8 mouse cellular contexts compared by ENCODE assay signal in the genomic region with DNA sequence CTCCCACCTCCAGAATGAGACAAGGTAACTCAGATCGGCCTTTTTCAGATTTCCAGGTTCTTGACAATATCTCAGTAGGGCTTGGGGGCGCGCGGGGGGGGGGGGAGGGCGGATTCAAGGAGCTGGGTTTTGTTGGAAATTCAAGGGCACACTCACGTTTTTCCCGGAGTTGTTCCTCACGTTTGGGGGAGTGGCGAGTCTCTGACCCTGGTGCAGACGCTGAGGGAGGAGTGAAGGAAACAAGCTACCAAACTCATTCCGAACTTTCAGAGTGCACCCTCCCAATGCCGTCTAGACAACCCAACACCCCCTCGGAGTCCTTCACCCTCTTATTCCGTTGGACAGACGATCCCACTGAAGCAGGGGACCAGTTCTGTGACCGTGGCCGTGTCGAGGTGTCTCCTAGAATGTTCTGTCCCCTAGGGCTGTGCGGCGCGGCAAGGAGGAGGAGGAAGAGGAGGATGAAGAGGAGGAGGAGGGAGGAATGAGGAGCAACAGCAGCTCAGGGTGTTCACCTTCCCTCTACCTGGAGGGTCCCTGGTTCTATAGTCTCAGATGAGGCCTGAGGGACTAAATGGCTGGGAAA. TPM values are rescaled to one million over a fixed set of nuclear protein-coding genes. Genes with fewer than 3 reads are reported as not detected.
DNase-seq lines count a peak whose midpoint lies in the region; ATAC-seq lines count a peak whose summit lies in the region.

No protein-coding gene starts in this region.

- 0 out of 2 replicates have a peak, but pooled peaks cover 3% of the 10 kb centered on the region for H3K9me3 ChIP-seq in heart, embryonic 11.5 days (replicated peaks; ENCODE audit: control insufficient read depth, low read length)
- 0 out of 2 replicates have a peak, but pooled peaks cover 3% of the 10 kb centered on the region for H3K9me3 ChIP-seq in hindbrain, embryonic 15.5 days
- H3K9me3 ChIP-seq in midbrain, embryonic 13.5 days = no peaks in the 10 kb centered on the region

- 0 out of 2 replicates have a peak overlapping the region, but pooled peaks have one; percentile 10 for H3K9ac ChIP-seq in heart, embryonic 11.5 days (ENCODE audit: low read depth, low read length)
- H3K9ac ChIP-seq in hindbrain, embryonic 15.5 days = no peak overlapping the region
- no peak overlapping the region for H3K9ac ChIP-seq in midbrain, embryonic 13.5 days (replicated peaks)

- no peak for DNase-seq in heart, adult 18-20 months
- no peak for DNase-seq in layer of hippocampus, postnatal 36 days

- WGBS in heart, embryonic 11.5 days (ENCODE audit: insufficient replicate concordance) = 3% methylated on average over 19 of the region's 21 CpGs
- WGBS in hindbrain, embryonic 15.5 days = 2% methylated on average over 21 of the region's 21 CpGs
- 2% methylated on average over 21 of the region's 21 CpGs for WGBS in midbrain, embryonic 13.5 days

- H3K27me3 ChIP-seq in heart, embryonic 11.5 days (ENCODE audit: control insufficient read depth, insufficient read depth, low read length) = peaks cover 77% of the 10 kb centered on the region
- H3K27me3 ChIP-seq in hindbrain, embryonic 15.5 days = peaks cover 83% of the 10 kb centered on the region
- peaks cover 100% of the 10 kb centered on the region for H3K27me3 ChIP-seq in midbrain, embryonic 13.5 days

- peak overlapping the region; percentile 45 for H3K4me3 ChIP-seq in heart, embryonic 11.5 days (ENCODE audit: low read depth, low read length)
- H3K4me3 ChIP-seq in brown adipose tissue, adult 24 weeks (ENCODE audit: insufficient read depth, low read depth, low read length) = peak overlapping the region; percentile 44
- H3K4me3 ChIP-seq in hindbrain, embryonic 15.5 days = peak overlapping the region; percentile 29
- H3K4me3 ChIP-seq in midbrain, embryonic 13.5 days (replicated peaks) = peak overlapping the region; percentile 33

- ATAC-seq in heart, embryonic 11.5 days (replicated peaks; ENCODE audit: insufficient number of reproducible peaks, low FRiP score, low TSS enrichment) = no peak
- ATAC-seq in hindbrain, embryonic 15.5 days (ENCODE audit: low FRiP score, low read depth) = no peak
- no peak for ATAC-seq in midbrain, embryonic 13.5 days
- ATAC-seq in erythroid progenitor cell, adult 5-6 weeks (replicated peaks; ENCODE audit: low FRiP score, poor library complexity, severe bottlenecking) = no peak
- no peak for ATAC-seq in megakaryocyte progenitor cell, adult 5-6 weeks (replicated peaks; ENCODE audit: poor library complexity)

- peaks cover 15% of the 10 kb centered on the region for H3K4me1 ChIP-seq in heart, embryonic 11.5 days (ENCODE audit: control insufficient read depth, insufficient read depth, low read length)
- peaks cover 3% of the 10 kb centered on the region; the same call in 1 of the 2 replicates for H3K4me1 ChIP-seq in brown adipose tissue, adult 24 weeks (ENCODE audit: control insufficient read depth, insufficient read depth, insufficient read length, low read length)
- H3K4me1 ChIP-seq in hindbrain, embryonic 15.5 days (replicated peaks) = peaks cover 30% of the 10 kb centered on the region
- H3K4me1 ChIP-seq in midbrain, embryonic 13.5 days (replicated peaks) = peaks cover 49% of the 10 kb centered on the region

- H3K27ac ChIP-seq in heart, embryonic 11.5 days (ENCODE audit: low read depth, low read length) = no peak overlapping the region
- H3K27ac ChIP-seq in brown adipose tissue, adult 24 weeks (replicated peaks; ENCODE audit: low read depth, low read length) = no peak overlapping the region
- no peak overlapping the region for H3K27ac ChIP-seq in hindbrain, embryonic 15.5 days (replicated peaks)
- H3K27ac ChIP-seq in midbrain, embryonic 13.5 days = no peak overlapping the region

- peak overlapping the region; percentile 84 for H3K4me2 ChIP-seq in heart, embryonic 11.5 days
- peak overlapping the region; percentile 57 for H3K4me2 ChIP-seq in hindbrain, embryonic 15.5 days
- peak overlapping the region; percentile 61 for H3K4me2 ChIP-seq in midbrain, embryonic 13.5 days (replicated peaks)

- H3K36me3 ChIP-seq in heart, embryonic 11.5 days (ENCODE audit: control insufficient read depth, insufficient read depth, low read length) = no peaks in the 10 kb centered on the region
- H3K36me3 ChIP-seq in hindbrain, embryonic 15.5 days = no peaks in the 10 kb centered on the region
- H3K36me3 ChIP-seq in midbrain, embryonic 13.5 days = no peaks in the 10 kb centered on the region

RNA-seq across cellular contexts. Expression of a gene that starts 8.2 kb away (rescaled TPM):
- polyA plus RNA-seq in heart, embryonic 11.5 days (2014; fragmentation: Nextera tagmentation; extraction: Ambion mirVana) = 0.14 TPM in 2 replicates
- total RNA-seq in heart, adult 18-20 months (2021) = under 1 TPM; 0.07 to 0.46 TPM
- 0.20 and 1.1 TPM in 2 replicates for polyA plus RNA-seq in brown adipose tissue, adult 24 weeks (2012; ENCODE audit: insufficient read depth, insufficient read length, missing spikeins)
- 0.70 and 1.2 TPM in 2 replicates for polyA plus RNA-seq in hindbrain, embryonic 15.5 days (2015; fragmentation: Nextera tagmentation; extraction: Ambion mirVana)
- 2.1 TPM in 2 replicates for polyA plus RNA-seq in midbrain, embryonic 13.5 days (2015; fragmentation: Nextera tagmentation; extraction: Ambion mirVana)
- total RNA-seq in erythroid progenitor cell, adult 5-6 weeks (2015; ENCODE audit: low replicate concordance) = not detected in 2 replicates
- total RNA-seq in erythroid progenitor cell, adult 5-6 weeks (2017; ENCODE audit: low replicate concordance) = not detected in 2 replicates
- total RNA-seq in megakaryocyte progenitor cell, adult 5-6 weeks (2015) = not detected in 2 replicates
- total RNA-seq in megakaryocyte progenitor cell, adult 5-6 weeks (2017) = not detected in 2 replicates
- not detected for total RNA-seq in layer of hippocampus, postnatal 36 days (2021)
